Mouse (Mus musculus): ENCODE results near the gene Ttyh2. TPM values are rescaled to one million over a fixed set of nuclear protein-coding genes. Genes with fewer than 3 reads are reported as not detected.
A peak's percentile ranks its signal among the peaks of the same experiment; 100 is the strongest.

Gene Ttyh2
- total RNA-seq, 2 experiments from 2014 or later: 20.8 to 31.0 TPM

DNA sequence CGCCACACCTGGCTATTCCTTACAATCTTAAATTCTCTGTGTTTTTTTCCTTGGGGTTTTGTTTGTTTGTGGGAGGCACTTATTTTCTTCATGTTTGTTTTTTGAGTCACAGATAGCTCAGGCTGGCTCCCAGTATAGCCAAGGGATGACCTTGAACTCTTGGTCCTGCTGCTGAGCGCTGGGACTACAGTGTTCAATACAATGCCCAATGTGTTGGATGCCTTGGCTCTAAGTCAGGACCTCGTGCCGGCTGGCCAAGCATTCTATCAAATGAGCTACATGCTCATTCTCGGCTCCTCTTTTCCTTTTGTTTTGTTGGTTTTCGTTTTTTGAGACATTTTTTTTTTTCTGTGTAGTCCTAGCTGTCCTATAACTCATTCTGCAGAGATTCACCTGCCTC is 18.2 kb downstream of the Ttyh2 start:
- intact Hi-C loops (cut with DNase I): no loop called here

DNA sequence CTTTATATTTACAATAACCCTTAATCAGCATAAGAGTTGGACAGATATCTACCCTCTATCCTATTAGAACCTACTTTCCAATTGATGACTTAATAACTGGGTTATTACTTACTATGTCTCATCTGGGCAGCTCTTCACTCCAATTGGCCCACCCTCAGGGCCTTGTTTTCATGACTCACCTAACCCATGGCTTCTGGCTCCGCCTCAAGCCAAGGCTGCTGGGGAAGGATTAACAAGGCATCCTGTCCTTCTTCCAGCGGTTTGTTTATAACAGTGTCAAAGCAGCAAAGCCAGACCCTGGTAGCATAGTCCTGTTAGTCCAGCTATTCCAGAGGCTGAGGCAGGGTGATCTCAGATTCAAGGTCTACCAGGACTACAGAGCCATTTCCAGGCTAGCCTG is 19.2 kb downstream of the Ttyh2 start:
- intact Hi-C loops (cut with DNase I): no loop called here

More for the DNA sequence above, 18.2 kb downstream of the Ttyh2 start:
- DNase-seq (ENCODE audit: low spot score in 2 of 2): no peak

DNA sequence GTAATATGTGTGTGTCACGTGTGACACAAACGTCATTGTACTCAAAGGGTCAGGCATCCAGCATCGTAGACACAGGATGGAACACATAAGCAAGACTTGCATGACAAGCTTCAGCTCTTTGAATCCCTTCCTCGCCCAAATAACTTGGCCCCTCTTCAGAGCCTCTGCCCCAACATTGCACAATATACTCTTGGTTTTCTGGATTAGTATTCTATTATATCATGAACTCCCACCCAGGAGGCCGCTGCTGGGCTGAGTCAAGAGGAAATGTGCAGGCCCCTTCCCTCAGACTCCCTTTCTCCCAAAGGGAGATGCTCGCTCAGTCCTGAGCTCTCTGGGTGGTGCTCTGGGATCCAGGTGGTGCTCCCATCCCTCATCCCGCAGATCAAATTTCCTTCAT is 23.3 kb downstream of the Ttyh2 start:
- no peak for DNase-seq (ENCODE audit: low spot score in 2 of 2)
- intact Hi-C loops (cut with DNase I): no loop called here

More for the DNA sequence above, 19.2 kb downstream of the Ttyh2 start:
- no peak for DNase-seq (ENCODE audit: low spot score in 2 of 2)

DNA sequence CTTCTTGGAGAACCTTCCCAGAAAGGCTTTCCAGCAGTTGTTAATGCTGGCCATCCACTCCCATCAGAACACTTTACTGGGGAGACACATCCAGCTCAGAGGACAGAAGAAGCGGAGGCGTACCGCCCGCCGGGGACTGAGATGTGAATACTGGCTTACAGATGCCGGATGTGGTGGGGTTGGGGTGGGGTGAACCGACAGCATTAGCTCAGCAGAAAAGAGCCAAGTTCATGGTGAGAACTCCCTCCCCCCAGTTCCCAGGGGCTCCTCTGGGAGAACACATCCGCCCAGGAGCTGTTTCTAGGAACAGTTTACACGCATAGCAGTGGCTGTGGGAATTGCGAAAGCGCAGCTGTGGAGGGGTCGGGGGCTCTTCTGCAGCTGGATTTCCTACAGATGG is 24.3 kb downstream of the Ttyh2 start:
- DNase-seq (ENCODE audit: low spot score in 2 of 2): peak; percentile 13 to 21
- intact Hi-C loops (cut with DNase I): no loop called here

GRCm38 (mm10) chr11:114702311-114702995 is 27.2 kb downstream of the Ttyh2 start:
- intact Hi-C loops (cut with DNase I): no loop called here
- no peak for DNase-seq (ENCODE audit: low spot score in 2 of 2)

DNA sequence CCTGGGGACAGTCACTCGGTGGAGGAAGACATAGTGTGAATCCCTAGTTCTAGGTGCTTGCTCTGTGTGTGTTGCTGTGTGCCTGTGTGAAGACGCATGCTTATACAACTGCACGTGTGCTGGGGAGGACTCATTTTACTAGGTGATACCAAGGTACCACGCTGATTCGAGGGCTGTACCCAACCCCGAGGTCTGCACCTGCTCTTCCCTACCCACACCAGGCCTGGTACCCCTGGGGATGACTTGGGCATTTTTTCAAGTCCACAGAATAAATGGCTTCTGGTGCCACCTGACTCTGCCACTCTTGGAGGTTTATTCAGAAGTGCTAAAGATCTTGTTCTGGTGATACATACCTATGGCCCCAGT is 27.7 kb downstream of the Ttyh2 start:
- no peak for DNase-seq (ENCODE audit: low spot score in 2 of 2)
- intact Hi-C loops (cut with DNase I): no loop called here

GRCm38 (mm10) chr11:114704071-114704913 is 29.1 kb downstream of the Ttyh2 start:
- DNase-seq (ENCODE audit: low spot score in 2 of 2): peak; percentile 36 to 45
- intact Hi-C loops (cut with DNase I): no loop called here

- intact Hi-C loops (cut with DNase I): no loop called here
These were observed 31.1 kb downstream of the Ttyh2 start for GRCm38 (mm10) chr11:114706358-114706757.

DNA sequence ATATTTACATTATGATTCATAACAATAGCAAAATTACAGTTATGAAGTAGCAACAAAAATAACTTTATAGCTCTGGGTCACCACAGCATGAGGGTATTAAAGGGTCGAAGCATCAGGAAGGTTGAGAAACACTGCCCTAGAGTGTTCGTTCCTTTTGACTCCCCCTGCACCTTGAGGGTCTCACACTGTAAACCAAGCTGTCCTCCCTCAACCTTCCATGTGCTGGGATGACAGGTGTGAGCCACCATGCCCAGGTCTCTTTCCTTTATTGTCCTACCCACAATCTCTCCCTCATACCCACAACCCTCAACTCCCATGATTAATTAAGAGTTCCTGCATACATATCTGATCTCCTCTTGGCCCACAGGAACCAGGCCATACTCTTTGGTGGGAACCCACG is 36.2 kb downstream of the Ttyh2 start:
- DNase-seq (ENCODE audit: low spot score in 2 of 2): no peak
- intact Hi-C loops (cut with DNase I): no loop called here

More at GRCm38 (mm10) chr11:114706358-114706757, 31.1 kb downstream of the Ttyh2 start:
- no peak for DNase-seq (ENCODE audit: low spot score in 2 of 2)

- DNase-seq (ENCODE audit: low spot score in 2 of 2): no peak
- intact Hi-C loops (cut with DNase I): no loop called here
These were observed 36.6 kb downstream of the Ttyh2 start for GRCm38 (mm10) chr11:114711861-114712260.

DNA sequence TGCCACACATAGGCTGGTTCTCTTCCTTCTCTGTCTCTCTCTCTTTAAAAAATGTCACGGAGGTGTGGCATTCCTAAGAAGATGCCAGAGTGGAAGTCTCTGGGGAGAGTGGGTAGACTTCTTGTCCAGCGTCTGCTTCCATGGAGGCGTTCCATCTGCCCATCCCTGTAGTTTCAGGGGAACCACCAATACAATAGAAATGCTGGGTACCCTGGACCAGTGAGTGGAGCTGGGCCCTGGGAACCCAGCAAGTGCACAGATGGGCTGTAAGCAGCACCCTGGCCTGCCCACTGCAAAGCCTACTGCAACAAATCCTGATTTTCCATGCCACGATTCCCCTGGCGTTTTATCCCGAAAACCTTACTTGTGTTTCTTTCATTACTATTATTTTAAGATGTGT is 39.3 kb downstream of the Ttyh2 start:
- intact Hi-C loops (cut with DNase I): no loop called here
- peak; percentile 37 to 54 for DNase-seq (ENCODE audit: low spot score in 2 of 2)

DNA sequence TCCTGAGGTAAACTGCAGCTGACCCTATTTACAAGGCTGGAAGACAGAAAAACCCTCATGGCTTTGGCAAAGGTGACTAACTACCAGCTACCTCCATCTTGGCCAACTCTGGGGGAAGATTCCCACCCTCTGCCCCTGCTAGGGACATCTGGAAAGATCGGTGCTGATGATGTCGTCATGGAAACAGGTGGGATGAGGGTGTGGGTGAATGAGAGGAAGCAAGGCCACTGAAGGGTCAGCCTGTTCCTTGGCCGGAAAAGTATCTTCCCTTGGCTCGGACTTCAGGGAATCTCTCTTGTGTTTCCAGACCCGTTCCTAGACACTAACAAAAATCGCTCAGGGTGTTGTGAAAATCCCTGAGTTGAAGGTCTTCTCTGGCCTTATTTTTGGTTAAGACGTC is 40.3 kb downstream of the Ttyh2 start:
- intact Hi-C loops (cut with DNase I): no loop called here
- no peak for DNase-seq (ENCODE audit: low spot score in 2 of 2)

DNA sequence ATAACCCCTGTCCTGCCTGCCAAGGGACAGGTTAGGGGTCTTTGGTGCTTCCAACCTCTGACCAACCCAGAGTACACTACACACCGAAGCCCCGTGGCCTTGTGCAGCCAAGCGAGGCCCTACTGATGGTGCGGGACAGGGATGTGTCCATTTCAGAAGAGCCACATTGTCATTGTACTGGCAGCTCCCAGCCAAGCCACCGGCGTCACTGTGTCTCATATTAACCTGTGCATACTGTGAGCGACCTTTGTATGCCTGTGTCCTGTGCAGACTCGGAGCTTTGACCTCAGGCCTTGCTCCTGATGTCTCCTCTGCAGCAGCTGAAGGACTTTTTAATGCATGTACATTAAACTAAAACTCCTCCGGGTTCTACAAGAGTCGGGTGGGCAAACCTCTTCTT is 45.3 kb downstream of the Ttyh2 start:
- intact Hi-C loops (cut with DNase I): no loop called here
- DNase-seq (ENCODE audit: low spot score in 2 of 2): no peak

- intact Hi-C loops (cut with DNase I): no loop called here
- no peak for DNase-seq (ENCODE audit: low spot score in 2 of 2)
These were observed 47.2 kb downstream of the Ttyh2 start for GRCm38 (mm10) chr11:114722438-114722837.

- intact Hi-C loops (cut with DNase I): no loop called here
- no peak for DNase-seq (ENCODE audit: low spot score in 2 of 2)
These were observed 47.8 kb downstream of the Ttyh2 start for GRCm38 (mm10) chr11:114723030-114723429.

GRCm38 (mm10) chr11:114724787-114725590 is 49.8 kb downstream of the Ttyh2 start:
- DNase-seq (ENCODE audit: low spot score in 2 of 2): peak; percentile 55 to 56
- intact Hi-C loops (cut with DNase I): loop anchor here (5.0 kb wide), 1 partner anchor 48 kb away; the partner anchor contains the start of gene Ttyh2

DNA sequence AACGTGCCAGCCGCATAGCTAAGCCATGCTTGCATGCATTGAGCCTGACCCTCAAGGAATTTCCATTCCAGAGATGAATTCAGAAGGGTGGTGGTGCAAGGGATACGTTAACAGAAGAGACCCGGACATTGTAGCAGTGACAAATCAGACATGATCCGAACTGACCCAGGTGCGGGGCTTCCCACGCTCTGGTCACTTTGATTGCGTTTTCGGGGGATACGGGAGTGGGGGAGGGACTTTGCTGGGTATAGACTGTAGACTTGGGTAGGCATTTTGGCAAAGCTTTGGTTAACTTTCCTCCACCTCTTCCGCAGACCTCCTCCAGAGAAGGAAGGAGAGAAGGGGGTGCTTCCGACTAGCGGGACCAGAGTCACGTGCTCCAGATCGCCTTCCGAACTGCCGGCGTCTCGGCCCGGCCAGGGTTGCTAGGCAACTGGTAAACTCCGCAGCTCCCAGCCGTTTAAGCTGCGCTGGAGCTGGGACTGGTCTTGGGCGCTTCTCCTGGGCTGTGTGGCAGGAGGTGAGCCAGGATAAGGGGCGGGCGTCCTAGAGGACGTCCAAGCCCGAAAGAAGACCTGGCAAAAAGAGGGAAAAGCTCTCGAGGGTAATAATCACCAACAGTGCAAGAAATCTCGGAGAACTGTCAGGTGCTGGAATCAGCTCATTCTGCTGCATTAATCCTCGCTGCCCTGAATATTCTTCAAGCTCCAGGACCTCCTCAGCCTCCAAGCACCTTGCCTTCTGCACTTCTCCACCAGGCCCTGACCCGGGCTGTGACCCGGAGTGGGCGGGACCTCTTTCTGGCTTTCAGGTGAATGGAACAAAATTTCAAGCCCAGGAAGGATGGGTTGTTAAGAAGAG is 52.0 kb downstream of the Ttyh2 start, which contains the start of gene Dnaic2:
Gene Dnaic2, plus strand, starts transcription at position 444 of the 861 bp plus-strand sequence.
- intact Hi-C loops (cut with DNase I): loop anchor here (5.0 kb wide), 1 partner anchor 50 kb away; the partner anchor contains the start of gene Ttyh2
- peak; percentile 64 to 67 for DNase-seq (ENCODE audit: low spot score in 2 of 2)

DNA sequence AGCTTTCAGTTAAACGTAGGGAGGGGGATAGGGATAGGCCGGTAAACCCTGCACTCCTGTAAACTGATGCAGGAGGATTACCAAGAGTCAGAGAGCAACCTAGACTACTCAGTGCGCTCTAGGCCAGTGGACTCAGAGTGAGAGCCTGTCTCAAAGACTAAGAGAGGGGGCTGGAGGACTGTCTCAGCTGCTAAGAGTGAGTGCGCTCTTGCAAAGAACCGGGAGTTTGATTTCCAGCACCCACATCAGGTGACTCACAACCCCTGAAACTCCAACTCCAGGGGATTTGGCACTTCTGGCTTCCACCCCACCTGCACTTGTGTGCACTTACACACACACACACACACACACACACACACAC is 52.6 kb downstream of the Ttyh2 start:
- intact Hi-C loops (cut with DNase I): loop anchor here (5.0 kb wide), 1 partner anchor 51 kb away; the partner anchor contains the start of gene Ttyh2
- no peak for DNase-seq (ENCODE audit: low spot score in 2 of 2)

GRCm38 (mm10) chr11:114728333-114728732 is 53.1 kb downstream of the Ttyh2 start:
- intact Hi-C loops (cut with DNase I): loop anchor here (5.0 kb wide), 1 partner anchor 51 kb away; the partner anchor contains the start of gene Ttyh2
- DNase-seq (ENCODE audit: low spot score in 2 of 2): no peak

Data from left cerebral cortex, postnatal 36 days (tissue).